Mouse (Mus musculus) midbrain, embryonic 12.5 days (tissue): Measurements from ENCODE around the gene Gm49396. TPM values are rescaled to one million over a fixed set of nuclear protein-coding genes. Genes with fewer than 3 reads are reported as not detected.

Experiments
- ATAC-seq: fragments of 200-750 bp; cut with Nextera tagmentation; 2 replicates; pipeline ENCODE4 v1.8.0; 2017; ENCODE audit warnings: low read depth, moderate TSS enrichment, moderate library complexity; ENCODE audit not compliant: low FRiP score
- H3K27ac ChIP-seq: fragments of 300-500 bp; sonication (generic); replicated peaks from 2 replicates; pipeline ENCODE4 v1.5.1; 2016; ENCODE audit warnings: mild to moderate bottlenecking
- H3K27me3 ChIP-seq: fragments of 300-500 bp; sonication (generic); 2 replicates; pipeline ENCODE4 v1.6.1; 2016; ENCODE audit warnings: mild to moderate bottlenecking
- H3K36me3 ChIP-seq: fragments of 300-500 bp; sonication (generic); 2 replicates; pipeline ENCODE4 v1.6.1; 2016
- H3K4me1 ChIP-seq: fragments of 300-500 bp; sonication (generic); 2 replicates; pipeline ENCODE4 v1.6.1; 2016
- H3K4me2 ChIP-seq: fragments of 300-500 bp; sonication (generic); replicated peaks from 2 replicates; pipeline ENCODE4 v1.6.1; 2016; ENCODE audit warnings: mild to moderate bottlenecking, moderate library complexity
- H3K4me3 ChIP-seq: fragments of 300-500 bp; sonication (generic); 2 replicates; pipeline ENCODE4 v1.5.1; 2016; ENCODE audit warnings: mild to moderate bottlenecking
- H3K9ac ChIP-seq: fragments of 300-500 bp; sonication (generic); replicated peaks from 2 replicates; pipeline ENCODE4 v1.6.1; 2016; ENCODE audit warnings: mild to moderate bottlenecking, moderate library complexity
- H3K9me3 ChIP-seq: fragments of 300-500 bp; sonication (generic); 2 replicates; pipeline ENCODE4 v1.6.1; 2016; ENCODE audit warnings: mild to moderate bottlenecking
- WGBS: fragments of 180-500 bp; shearing (Covaris S2); methylation state at CpG from one replicate; pipeline ENCODE4 v1.1.7; 2016; 5-methylcytosine and 5-hydroxymethylcytosine counted together
- polyA plus RNA-seq: library from polyadenylated mRNA; unstranded; fragments of >200 nt; fragmentation: Nextera tagmentation; extraction: Ambion mirVana; gene quantifications from 2 replicates; pipeline ENCODE4 v1.2.1, GENCODE M21; 2016

Gene Gm49396
- polyA plus RNA-seq = 21.8 and 23.5 TPM in 2 replicates

- H3K9ac ChIP-seq = peak within 1 kb of the TSS; percentile 81
- peak within 1 kb of the TSS; percentile 76 for H3K4me3 ChIP-seq
- peak within 1 kb of the TSS; percentile 92 for H3K27ac ChIP-seq
- peaks cover 29% of the 10 kb centered on the region for H3K4me1 ChIP-seq
- H3K27me3 ChIP-seq = no peaks in the 10 kb centered on the region
- WGBS = under 1% methylated on average over 45 of the region's 45 CpGs
- H3K4me2 ChIP-seq = peak within 1 kb of the TSS; percentile 77
- peaks cover 28% of the 10 kb centered on the region for H3K36me3 ChIP-seq
- ATAC-seq = peak; percentile 85
- H3K9me3 ChIP-seq = no peaks in the 10 kb centered on the region
These were observed at the start of gene Gm49396, which contains the start of the genes U2af1l4 and Psenen for GRCm38 (mm10) chr7:30563117-30563905. Gene Gm49396, plus strand, starts transcription at chr7:30563344. Gene U2af1l4, plus strand, starts transcription at chr7:30563301. Gene Psenen, minus strand, starts transcription at chr7:30563627.

DNA sequence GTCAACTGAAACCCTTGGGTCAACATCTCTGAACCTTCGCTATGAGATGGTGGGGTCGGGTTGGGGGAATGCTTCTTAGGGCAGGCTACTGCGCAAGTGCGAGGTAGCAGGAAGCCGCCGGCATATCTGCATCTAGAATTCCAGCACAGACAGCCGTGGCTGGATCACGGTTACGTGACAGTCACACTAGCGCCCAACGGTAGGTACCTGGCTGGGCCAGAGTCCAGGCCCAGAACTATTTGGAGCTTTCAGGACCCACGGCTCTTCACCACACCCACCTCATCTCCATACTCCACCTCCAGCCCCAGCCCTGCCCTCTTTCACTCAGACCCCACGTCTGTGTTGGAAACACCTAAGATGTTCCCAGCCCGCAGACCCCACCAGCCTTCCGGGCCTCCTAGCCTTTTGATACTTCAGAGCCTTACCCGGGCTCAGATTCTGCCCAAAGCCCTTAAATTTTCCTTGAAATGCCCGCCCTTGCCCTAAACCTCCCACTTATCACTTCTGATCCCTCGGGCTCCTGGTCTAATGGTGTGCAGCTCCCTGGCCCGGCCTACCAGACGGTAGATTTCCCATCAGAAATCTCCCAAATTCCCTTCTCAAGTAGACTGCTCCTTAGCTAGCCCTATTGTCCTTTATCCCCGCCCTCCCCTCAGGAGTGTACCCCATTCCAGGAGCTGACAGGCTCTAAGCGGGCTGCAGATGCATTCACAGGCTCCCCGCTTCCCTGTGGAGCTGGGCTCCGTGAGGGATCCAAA, 48.0 kb upstream of the Gm49396 start:
- Histone ChIP-seq H3K27ac (no peak overlapping the region), H3K9me3 (no peaks in the 10 kb centered on the region), H3K9ac (no peak overlapping the region), H3K4me3 (no peak overlapping the region), H3K36me3 (no peaks in the 10 kb centered on the region), H3K27me3 (peaks cover 11% of the 10 kb centered on the region), H3K4me1 (no peaks in the 10 kb centered on the region), H3K4me2 (no peak overlapping the region)
- no peak for ATAC-seq
- 60% methylated on average over 24 of the region's 24 CpGs for WGBS

GRCm38 (mm10) chr7:30518325-30518724, 44.8 kb upstream of the Gm49396 start:
- no peak overlapping the region for H3K27ac ChIP-seq
- 45% methylated on average over 8 of the region's 8 CpGs for WGBS
- H3K4me1 ChIP-seq = 0 out of 2 replicates have a peak, but pooled peaks cover 4% of the 10 kb centered on the region
- H3K36me3 ChIP-seq = peaks cover 13% of the 10 kb centered on the region
- no peak overlapping the region for H3K4me2 ChIP-seq
- no peak overlapping the region for H3K4me3 ChIP-seq
- peaks cover 11% of the 10 kb centered on the region for H3K27me3 ChIP-seq
- no peak overlapping the region for H3K9ac ChIP-seq
- H3K9me3 ChIP-seq = no peaks in the 10 kb centered on the region
- ATAC-seq = no peak

DNA sequence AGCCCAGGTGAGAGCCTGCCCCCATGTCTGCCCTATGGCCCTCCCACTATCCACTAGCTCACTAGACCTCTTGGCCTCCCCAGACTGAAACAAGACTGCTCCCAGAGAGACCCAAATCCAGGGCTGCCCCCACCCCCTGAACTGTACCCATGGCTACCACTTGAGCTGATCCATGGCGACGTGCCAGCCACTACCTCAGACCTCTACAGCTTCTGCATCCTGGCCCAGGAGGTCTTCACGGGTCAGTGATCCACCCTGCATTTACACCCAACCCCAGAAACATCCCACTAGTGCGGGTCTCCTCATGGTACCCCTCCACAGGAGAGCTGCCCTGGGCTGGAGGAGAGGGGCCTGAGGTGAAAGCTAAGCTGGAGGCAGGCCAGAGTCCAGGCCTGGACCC, 42.7 kb upstream of the Gm49396 start:
- 55% methylated on average over 4 of the region's 4 CpGs for WGBS

GRCm38 (mm10) chr7:30520856-30521255, 42.3 kb upstream of the Gm49396 start:
- Histone ChIP-seq H3K4me2 (no peak overlapping the region), H3K27ac (peak overlapping the region; percentile 42), H3K4me1 (peaks cover 4% of the 10 kb centered on the region; the same call in 1 of the 2 replicates), H3K9ac (no peak overlapping the region), H3K4me3 (no peak overlapping the region), H3K36me3 (peaks cover 39% of the 10 kb centered on the region), H3K27me3 (peaks cover 11% of the 10 kb centered on the region), H3K9me3 (no peaks in the 10 kb centered on the region)
- ATAC-seq = no peak
- 81% methylated on average over 5 of the region's 5 CpGs for WGBS

More for the DNA sequence above, 42.7 kb upstream of the Gm49396 start:
- H3K27ac ChIP-seq = no peak overlapping the region; the same call in 1 of the 2 replicates
- peaks cover 34% of the 10 kb centered on the region for H3K36me3 ChIP-seq
- no peak overlapping the region for H3K4me2 ChIP-seq
- ATAC-seq = no peak
- no peaks in the 10 kb centered on the region for H3K9me3 ChIP-seq
- H3K4me3 ChIP-seq = no peak overlapping the region
- 0 out of 2 replicates have a peak, but pooled peaks cover 4% of the 10 kb centered on the region for H3K4me1 ChIP-seq
- H3K27me3 ChIP-seq = peaks cover 11% of the 10 kb centered on the region
- H3K9ac ChIP-seq = no peak overlapping the region

- no peak for ATAC-seq
- Histone ChIP-seq H3K4me1 (peaks cover 14% of the 10 kb centered on the region; the same call in 1 of the 2 replicates), H3K4me2 (no peak overlapping the region), H3K9ac (no peak overlapping the region), H3K27me3 (peaks cover 11% of the 10 kb centered on the region), H3K9me3 (no peaks in the 10 kb centered on the region), H3K36me3 (peaks cover 59% of the 10 kb centered on the region), H3K4me3 (no peak overlapping the region), H3K27ac (no peak overlapping the region)
- 90% methylated on average over 10 of the region's 10 CpGs for WGBS
These were observed 40.3 kb upstream of the Gm49396 start for GRCm38 (mm10) chr7:30522871-30523270.

DNA sequence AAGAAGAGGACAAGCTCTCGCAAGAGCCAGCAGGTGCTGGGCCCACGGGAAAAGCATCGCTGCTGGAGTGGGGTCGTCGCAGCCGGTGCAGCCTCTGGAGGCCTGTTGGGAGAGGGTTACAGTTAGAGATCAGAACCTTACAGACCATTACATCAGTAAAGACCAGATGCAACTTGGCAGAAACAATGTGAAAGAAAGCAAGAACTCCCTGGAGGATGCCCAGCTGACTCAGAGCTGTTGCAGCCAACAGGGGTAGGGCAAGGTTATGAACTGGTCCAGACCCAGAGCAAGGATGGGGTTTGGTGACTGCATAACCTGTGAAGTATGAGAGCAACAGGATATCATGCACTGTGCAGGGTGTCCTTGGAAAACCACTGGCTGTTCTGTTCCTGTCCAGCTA, 38.7 kb upstream of the Gm49396 start:
- Histone ChIP-seq H3K27me3 (no peaks in the 10 kb centered on the region), H3K36me3 (peaks cover 75% of the 10 kb centered on the region), H3K9me3 (no peaks in the 10 kb centered on the region), H3K4me3 (no peak overlapping the region), H3K4me2 (no peak overlapping the region), H3K4me1 (peaks cover 14% of the 10 kb centered on the region; the same call in 1 of the 2 replicates), H3K9ac (0 out of 2 replicates have a peak overlapping the region, but pooled peaks have one; percentile 6), H3K27ac (no peak overlapping the region)
- 82% methylated on average over 6 of the region's 6 CpGs for WGBS
- ATAC-seq = no peak

DNA sequence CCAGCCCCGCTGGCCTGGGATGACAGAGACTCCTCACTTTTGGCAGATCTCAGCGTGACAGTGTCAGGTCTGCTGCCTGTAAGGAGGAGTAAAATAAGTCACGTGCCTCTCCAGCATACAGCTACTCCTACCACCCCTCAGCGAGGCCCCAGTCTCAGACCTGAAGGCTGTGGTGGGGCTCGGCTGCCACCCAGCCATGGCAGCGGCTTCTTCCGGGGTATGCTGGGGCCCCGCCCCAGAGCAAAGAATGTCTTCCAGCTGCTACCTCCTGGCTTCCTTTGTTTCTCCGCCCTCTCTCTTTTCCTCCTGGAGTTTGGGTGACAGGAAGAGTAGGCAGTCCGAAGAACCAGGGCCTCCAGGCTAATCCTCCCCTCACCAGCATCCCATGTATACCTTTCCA, 37.2 kb upstream of the Gm49396 start:
- Histone ChIP-seq H3K9ac (no peak overlapping the region), H3K4me3 (no peak overlapping the region), H3K36me3 (peaks cover 90% of the 10 kb centered on the region), H3K4me1 (peaks cover 10% of the 10 kb centered on the region; the same call in 1 of the 2 replicates), H3K9me3 (no peaks in the 10 kb centered on the region), H3K27ac (no peak overlapping the region), H3K4me2 (no peak overlapping the region), H3K27me3 (no peaks in the 10 kb centered on the region)
- no peak for ATAC-seq
- 31% methylated on average over 10 of the region's 10 CpGs for WGBS

GRCm38 (mm10) chr7:30526399-30526798, 36.7 kb upstream of the Gm49396 start:
- H3K36me3 ChIP-seq = peaks cover 94% of the 10 kb centered on the region
- WGBS = 21% methylated on average over 17 of the region's 17 CpGs
- H3K4me1 ChIP-seq = peaks cover 14% of the 10 kb centered on the region
- 0 out of 2 replicates have a peak overlapping the region, but pooled peaks have one; percentile 24 for H3K9ac ChIP-seq
- no peak for ATAC-seq
- no peak overlapping the region for H3K27ac ChIP-seq
- no peak overlapping the region for H3K4me3 ChIP-seq
- H3K4me2 ChIP-seq = no peak overlapping the region
- H3K27me3 ChIP-seq = no peaks in the 10 kb centered on the region
- H3K9me3 ChIP-seq = no peaks in the 10 kb centered on the region

- Histone ChIP-seq H3K27ac (no peak overlapping the region), H3K36me3 (peaks cover 100% of the 10 kb centered on the region), H3K9ac (peak overlapping the region; percentile 24; the same call in 1 of the 2 replicates), H3K4me1 (peaks cover 19% of the 10 kb centered on the region), H3K27me3 (no peaks in the 10 kb centered on the region), H3K4me2 (no peak overlapping the region), H3K4me3 (no peak overlapping the region), H3K9me3 (no peaks in the 10 kb centered on the region)
- 90% methylated on average over 14 of the region's 14 CpGs for WGBS
- no peak for ATAC-seq
These were observed 36.2 kb upstream of the Gm49396 start for GRCm38 (mm10) chr7:30526981-30527380.

DNA sequence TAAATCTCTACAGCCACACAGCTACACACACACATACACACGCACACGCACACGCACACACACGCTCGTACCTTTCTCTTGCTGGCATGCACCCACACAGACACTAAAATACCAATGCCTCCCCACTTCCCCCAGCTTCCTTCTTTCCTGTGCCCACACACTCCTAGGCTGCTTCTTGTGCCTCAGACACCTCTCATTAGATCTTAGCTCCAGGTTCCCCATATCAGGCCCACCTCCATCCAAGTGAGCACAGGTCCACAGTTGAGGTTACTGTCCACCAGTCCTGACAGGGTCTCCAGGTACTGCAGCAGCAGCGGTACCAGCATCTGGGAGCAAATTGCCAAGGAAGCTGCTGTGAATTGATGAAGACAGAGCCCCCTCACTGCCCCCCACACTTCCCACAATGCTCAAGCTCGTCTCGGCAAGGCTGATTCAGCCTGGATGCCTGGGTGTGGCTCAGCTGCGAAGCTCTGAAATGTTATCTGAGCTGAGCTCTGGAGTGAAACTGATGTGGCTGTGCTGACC, 31.8 kb upstream of the Gm49396 start:
- Histone ChIP-seq H3K27ac (no peak overlapping the region), H3K9ac (peak overlapping the region; percentile 41; the same call in 1 of the 2 replicates), H3K4me2 (peak overlapping the region; percentile 79; the same call in 1 of the 2 replicates), H3K4me1 (peaks cover 41% of the 10 kb centered on the region), H3K4me3 (0 out of 2 replicates have a peak overlapping the region, but pooled peaks have one; percentile 17), H3K36me3 (peaks cover 66% of the 10 kb centered on the region), H3K9me3 (no peaks in the 10 kb centered on the region), H3K27me3 (no peaks in the 10 kb centered on the region)
- 86% methylated on average over 9 of the region's 9 CpGs for WGBS
- ATAC-seq = no peak
